Mouse (Mus musculus): ENCODE results near the gene Cdyl.
A peak's percentile ranks its signal among the peaks of the same experiment; 100 is the strongest.

The Cdyl gene

GRCm38 (mm10) chr13:35795887-35796286 is 136.3 kb downstream of the Cdyl start:
- ATAC-seq (ENCODE audit: insufficient number of reproducible peaks, low FRiP score, low TSS enrichment) = no peak

- no peak for ATAC-seq (ENCODE audit: insufficient number of reproducible peaks, low FRiP score, low TSS enrichment)
These were observed 136.7 kb downstream of the Cdyl start for GRCm38 (mm10) chr13:35796352-35796751.

GRCm38 (mm10) chr13:35797811-35798522 is 138.3 kb downstream of the Cdyl start:
- ATAC-seq (ENCODE audit: insufficient number of reproducible peaks, low FRiP score, low TSS enrichment) = no peak

DNA sequence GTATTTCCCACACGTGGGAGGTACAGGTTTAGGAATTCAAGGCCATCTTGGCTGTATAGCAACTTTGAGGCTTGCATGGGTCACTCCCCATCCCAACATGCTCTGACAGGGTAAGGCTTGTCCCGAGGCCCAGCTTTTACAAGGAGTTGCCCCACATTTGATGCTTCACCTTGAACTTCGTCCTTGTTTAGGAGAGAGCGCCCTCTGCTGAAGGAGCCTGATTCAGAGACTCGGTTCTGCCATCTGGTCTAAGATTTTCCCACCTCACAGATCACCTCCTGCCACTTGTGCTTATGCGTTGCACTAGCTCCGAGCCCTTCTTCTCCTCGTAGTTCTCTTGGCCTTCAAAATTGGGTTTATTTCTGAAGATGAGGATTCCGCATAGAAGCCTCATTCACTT is 139.0 kb downstream of the Cdyl start:
- ATAC-seq (ENCODE audit: insufficient number of reproducible peaks, low FRiP score, low TSS enrichment) = peak; percentile 53; the same call in 1 of the 2 replicates

GRCm38 (mm10) chr13:35800270-35800669 is 140.6 kb downstream of the Cdyl start:
- no peak for ATAC-seq (ENCODE audit: insufficient number of reproducible peaks, low FRiP score, low TSS enrichment)

- no peak for ATAC-seq (ENCODE audit: insufficient number of reproducible peaks, low FRiP score, low TSS enrichment)
These were observed 146.1 kb downstream of the Cdyl start for GRCm38 (mm10) chr13:35805727-35806126.

DNA sequence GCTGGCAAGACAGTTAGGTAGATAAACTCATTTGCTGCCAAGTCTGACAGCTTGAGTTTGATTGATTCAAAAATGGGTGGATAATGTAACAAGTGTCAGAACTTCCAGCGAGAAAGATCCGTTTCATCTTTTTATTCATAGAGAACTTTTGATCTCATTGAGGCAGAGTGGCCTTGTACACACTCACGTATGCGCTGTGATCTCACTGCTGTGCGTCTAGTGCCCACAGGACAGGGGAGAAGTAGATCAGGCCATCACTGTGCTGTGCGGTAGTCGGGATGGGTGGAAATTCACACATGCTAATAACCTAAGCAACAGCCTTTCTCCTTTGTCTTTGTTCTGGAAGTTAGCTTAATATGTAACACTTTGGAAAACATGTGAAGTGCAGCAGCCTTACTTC is 146.5 kb downstream of the Cdyl start:
- no peak for ATAC-seq (ENCODE audit: insufficient number of reproducible peaks, low FRiP score, low TSS enrichment)

GRCm38 (mm10) chr13:35807016-35807415 is 147.4 kb downstream of the Cdyl start:
- ATAC-seq (ENCODE audit: insufficient number of reproducible peaks, low FRiP score, low TSS enrichment) = no peak

DNA sequence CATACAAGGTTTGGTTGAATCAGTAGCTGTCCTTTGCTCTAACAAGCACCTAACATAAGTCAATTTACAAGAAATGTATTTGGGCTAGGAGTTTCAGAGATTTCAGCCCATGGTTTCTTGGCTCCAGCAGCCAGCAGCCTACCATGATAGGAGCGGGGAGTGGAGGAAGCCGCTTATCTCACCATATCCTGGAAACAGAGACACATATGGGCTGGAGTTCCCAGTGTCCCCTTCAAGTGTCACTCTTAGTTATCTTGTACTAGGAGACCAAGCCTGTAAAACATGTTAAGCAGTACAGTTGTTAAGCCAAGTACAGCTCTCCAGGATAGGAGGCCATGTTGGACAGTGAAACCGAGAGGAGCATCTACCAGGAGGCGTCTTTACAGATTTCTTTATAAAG is 147.9 kb downstream of the Cdyl start:
- ATAC-seq (ENCODE audit: insufficient number of reproducible peaks, low FRiP score, low TSS enrichment) = no peak

DNA sequence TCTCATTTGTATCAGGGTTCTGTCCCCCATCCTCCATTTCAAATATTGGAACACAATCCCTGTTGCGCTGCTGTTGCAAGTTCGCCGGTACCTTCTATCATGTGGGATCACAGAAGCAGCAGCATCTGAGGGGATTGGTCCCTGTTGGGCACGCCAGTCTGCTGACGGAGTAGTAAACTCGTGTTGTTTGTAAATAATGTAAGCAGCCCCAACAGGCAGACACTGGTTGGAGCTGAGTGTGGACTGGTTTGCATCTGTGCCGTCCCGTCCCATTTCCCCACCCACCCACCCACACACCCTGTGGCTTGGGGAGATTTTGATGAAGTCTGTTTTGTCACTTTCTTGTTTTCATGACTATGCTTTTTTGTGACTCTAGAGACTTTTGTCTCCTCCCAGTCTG is 148.3 kb downstream of the Cdyl start:
- no peak for ATAC-seq (ENCODE audit: insufficient number of reproducible peaks, low FRiP score, low TSS enrichment)

DNA sequence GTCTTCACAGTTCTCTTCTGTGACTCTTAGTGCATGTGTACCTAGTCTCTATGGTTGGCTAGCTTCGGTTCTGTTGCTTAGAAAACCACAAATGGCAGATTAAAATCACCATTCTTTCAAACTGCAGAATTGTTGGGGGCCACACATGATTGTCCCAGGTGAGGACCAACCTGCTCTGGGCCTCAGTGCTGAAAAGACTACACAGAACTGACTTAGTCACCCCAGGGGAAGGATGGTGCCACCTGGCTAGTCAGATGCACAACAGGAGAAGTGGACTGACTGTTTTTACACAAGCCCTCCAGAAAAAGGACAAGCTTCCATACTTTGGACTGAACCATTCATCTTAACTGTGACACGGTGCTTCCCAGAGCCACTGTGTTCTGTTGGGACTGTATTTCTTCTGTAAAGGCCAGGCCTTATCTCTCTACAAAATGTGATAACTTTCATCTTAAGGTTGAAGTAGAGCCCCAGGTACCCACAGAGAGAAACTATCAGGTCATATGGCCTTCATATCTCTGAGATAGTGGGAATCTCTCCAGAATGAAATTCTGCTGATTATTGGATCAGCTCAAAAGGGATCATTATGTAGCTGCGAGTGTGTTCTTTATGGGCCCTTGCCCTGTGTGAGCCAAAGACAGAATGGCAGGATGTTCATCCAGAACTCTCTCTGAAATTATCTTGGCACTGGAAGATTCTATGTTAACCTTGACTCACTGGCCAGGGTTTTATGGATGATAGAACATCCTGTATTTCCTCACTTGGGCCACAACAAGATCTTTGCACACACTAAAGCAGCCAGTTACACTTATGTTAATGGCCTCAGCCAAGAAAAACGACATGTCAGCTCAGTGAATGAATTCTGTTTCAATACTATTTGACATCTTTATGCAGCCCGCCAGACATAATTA is 149.9 kb downstream of the Cdyl start:
- ATAC-seq (ENCODE audit: insufficient number of reproducible peaks, low FRiP score, low TSS enrichment) = no peak

DNA sequence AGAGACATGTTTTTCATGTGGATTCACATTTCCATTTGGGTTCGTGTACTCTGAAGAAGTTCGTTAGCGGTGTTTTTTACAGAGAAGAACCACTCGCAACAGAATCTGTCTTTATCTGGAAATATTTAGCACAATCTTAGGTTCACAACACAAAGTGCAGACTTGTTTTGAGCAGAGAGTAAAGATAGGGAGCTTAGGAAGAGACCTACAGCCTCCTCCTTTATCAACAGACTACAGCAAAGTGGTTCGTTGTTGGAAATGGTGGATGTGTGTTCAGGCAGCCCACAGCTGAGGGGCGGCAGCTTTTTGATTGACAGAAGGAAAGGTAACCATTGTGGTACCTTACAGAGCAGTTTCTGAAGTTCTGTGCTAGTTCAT is 150.5 kb downstream of the Cdyl start:
- ATAC-seq (ENCODE audit: insufficient number of reproducible peaks, low FRiP score, low TSS enrichment) = no peak

GRCm38 (mm10) chr13:35811361-35812190 is 151.9 kb downstream of the Cdyl start:
- peak; percentile 91 for ATAC-seq (ENCODE audit: insufficient number of reproducible peaks, low FRiP score, low TSS enrichment)

- ATAC-seq (ENCODE audit: insufficient number of reproducible peaks, low FRiP score, low TSS enrichment) = no peak
These were observed 152.5 kb downstream of the Cdyl start for GRCm38 (mm10) chr13:35812191-35812440.

DNA sequence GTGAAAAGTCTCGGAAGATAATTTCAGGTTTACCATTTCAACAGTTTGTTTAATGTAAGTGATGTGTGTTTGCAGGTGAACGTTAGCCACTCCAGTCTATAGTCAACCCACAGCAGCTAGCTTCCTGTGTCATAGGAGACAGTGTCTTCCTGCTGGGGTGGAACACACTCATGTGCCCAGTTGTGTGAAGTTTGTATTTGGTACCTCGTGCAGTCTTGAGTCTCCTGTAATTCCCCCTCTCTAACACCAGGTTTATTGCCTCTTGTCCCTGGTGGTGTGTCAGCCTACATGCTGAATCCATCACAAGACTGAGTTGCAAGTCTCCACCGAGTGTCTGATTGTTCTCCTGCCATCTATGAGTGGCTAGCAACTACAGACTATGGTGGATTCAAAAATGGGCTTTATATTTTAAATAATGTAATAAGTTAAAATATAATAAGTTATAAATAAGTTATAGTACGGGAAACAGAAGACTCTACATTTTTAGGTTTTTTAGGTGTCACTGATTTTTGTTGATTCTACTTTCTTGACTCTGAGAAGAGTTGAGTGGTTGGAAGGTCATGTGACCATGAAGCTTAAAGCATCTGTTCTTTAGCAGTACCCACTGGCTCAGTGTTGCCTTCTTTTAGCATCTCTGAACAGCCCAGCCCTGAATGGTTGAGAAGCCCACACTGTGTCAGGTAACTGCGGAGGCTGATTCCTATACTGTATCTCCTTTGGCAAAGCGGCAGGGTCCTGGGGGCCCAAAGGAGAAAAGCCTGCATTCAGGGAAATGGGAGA is 153.9 kb downstream of the Cdyl start:
- ATAC-seq (ENCODE audit: insufficient number of reproducible peaks, low FRiP score, low TSS enrichment) = no peak

DNA sequence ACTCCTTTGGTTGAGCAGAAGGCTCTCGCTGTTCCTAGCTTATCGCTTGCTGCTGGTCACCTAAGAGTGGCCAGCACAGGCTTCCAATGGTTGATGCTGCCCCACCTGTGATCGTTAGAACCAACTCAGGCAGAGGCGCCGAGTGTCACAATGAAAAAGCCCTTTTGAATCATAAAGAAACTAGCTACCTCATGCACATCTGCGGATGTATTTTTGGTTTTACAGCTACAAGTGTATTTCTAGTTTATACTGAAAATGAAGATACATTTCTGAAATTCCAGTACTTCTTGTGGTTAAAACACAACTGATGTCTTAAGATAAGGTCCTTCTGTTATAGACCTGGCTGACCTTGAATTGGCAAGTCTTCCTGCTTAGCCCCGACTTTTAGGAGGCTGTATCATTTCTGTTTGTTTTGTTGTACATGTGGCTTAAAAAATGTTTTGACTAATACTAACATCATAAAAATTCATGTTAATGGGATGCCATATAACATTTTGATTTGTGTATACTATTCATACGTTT is 155.6 kb downstream of the Cdyl start:
- ATAC-seq (ENCODE audit: insufficient number of reproducible peaks, low FRiP score, low TSS enrichment) = no peak

DNA sequence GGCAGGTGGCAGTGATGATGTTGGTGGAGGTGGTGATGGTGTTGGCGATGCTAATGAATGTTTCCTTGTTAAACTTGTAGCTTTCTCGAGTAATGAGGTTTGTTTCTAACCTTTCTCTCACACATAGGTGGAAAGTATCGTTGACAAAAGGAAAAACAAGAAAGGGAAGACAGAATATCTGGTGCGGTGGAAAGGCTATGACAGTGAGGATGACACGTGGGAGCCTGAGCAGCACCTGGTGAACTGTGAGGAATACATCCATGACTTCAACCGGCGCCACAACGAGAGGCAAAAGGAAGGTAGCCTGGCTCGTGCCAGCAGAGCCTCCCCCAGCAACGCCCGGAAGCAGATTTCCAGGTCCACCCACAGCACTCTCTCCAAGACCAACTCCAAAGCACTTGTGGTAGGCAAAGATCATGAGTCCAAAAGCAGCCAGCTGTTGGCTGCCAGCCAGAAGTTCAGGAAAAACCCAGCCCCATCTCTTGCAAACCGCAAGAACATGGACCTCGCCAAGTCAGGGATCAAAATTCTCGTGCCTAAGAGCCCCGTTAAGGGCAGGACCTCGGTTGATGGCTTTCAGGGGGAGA is 156.2 kb downstream of the Cdyl start:
- no peak for ATAC-seq (ENCODE audit: insufficient number of reproducible peaks, low FRiP score, low TSS enrichment)

DNA sequence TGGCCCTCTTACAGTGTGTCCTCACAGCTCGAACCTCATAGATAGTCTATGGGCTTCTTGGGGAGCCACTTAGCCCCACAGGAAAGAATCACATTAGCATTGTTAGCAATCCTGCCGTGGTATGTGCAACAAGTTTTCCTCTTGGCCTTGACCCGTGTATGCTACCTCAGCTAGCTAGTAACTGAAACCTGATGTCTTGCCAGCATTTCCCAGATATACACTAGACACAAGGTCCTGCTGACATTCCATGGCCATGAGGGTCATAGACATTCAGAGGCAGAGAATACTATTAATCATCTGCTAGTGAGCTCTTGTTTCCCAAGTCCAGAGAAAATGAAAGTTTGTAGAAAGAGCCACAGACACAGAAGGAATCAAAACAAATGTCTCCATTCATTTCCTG is 158.0 kb downstream of the Cdyl start:
- ATAC-seq (ENCODE audit: insufficient number of reproducible peaks, low FRiP score, low TSS enrichment) = no peak

- no peak for ATAC-seq (ENCODE audit: insufficient number of reproducible peaks, low FRiP score, low TSS enrichment)
These were observed 158.4 kb downstream of the Cdyl start for GRCm38 (mm10) chr13:35818060-35818459.
